Mouse (Mus musculus) layer of hippocampus, adult 9-10 months (tissue): ENCODE results near the gene Fat3.

ENCODE experiments used
- DNase-seq: peaks from one replicate; pipeline ENCODE4 v3.0.0; 2022; ENCODE audit warnings: low spot score

The Fat3 gene

GRCm38 (mm10) chr9:15953585-15954337, 547.3 kb downstream of the Fat3 start:
- no peak for DNase-seq

GRCm38 (mm10) chr9:15948086-15948485, 553.0 kb downstream of the Fat3 start:
- no peak for DNase-seq

- DNase-seq = no peak
These were observed 556.9 kb downstream of the Fat3 start for GRCm38 (mm10) chr9:15944182-15944581.

- DNase-seq = no peak
These were observed 557.5 kb downstream of the Fat3 start for GRCm38 (mm10) chr9:15943486-15944153.

GRCm38 (mm10) chr9:15941818-15942217, 559.3 kb downstream of the Fat3 start:
- no peak for DNase-seq

- no peak for DNase-seq
These were observed 560.0 kb downstream of the Fat3 start for GRCm38 (mm10) chr9:15940933-15941673.

GRCm38 (mm10) chr9:15939594-15939993, 561.5 kb downstream of the Fat3 start:
- DNase-seq = no peak

- DNase-seq = no peak
These were observed 563.1 kb downstream of the Fat3 start for GRCm38 (mm10) chr9:15937837-15938514.

GRCm38 (mm10) chr9:15930928-15931443, 570.1 kb downstream of the Fat3 start:
- DNase-seq = no peak

- no peak for DNase-seq
These were observed 572.8 kb downstream of the Fat3 start for GRCm38 (mm10) chr9:15928331-15928730.

GRCm38 (mm10) chr9:15927378-15928083, 573.6 kb downstream of the Fat3 start:
- no peak for DNase-seq

GRCm38 (mm10) chr9:15925237-15925636, 575.8 kb downstream of the Fat3 start:
- DNase-seq = no peak

- no peak for DNase-seq
These were observed 580.8 kb downstream of the Fat3 start for GRCm38 (mm10) chr9:15920271-15920670.

GRCm38 (mm10) chr9:15919373-15920005, 581.6 kb downstream of the Fat3 start:
- no peak for DNase-seq

- no peak for DNase-seq
These were observed 584.5 kb downstream of the Fat3 start for GRCm38 (mm10) chr9:15916600-15916999.

- DNase-seq = no peak
These were observed 588.4 kb downstream of the Fat3 start for GRCm38 (mm10) chr9:15912735-15913134.

GRCm38 (mm10) chr9:15909397-15910113, 591.5 kb downstream of the Fat3 start:
- no peak for DNase-seq

- no peak for DNase-seq
These were observed 596.9 kb downstream of the Fat3 start for GRCm38 (mm10) chr9:15903948-15904750.

- DNase-seq = no peak
These were observed 603.0 kb downstream of the Fat3 start for GRCm38 (mm10) chr9:15898112-15898511.
